Mouse (Mus musculus): ENCODE measurements around the gene Zranb2. TPM values are rescaled to one million over a fixed set of nuclear protein-coding genes. Genes with fewer than 3 reads are reported as not detected.

The Zranb2 gene
- polyA plus RNA-seq, 1 experiment from 2014 or later: 99.2 TPM

DNA sequence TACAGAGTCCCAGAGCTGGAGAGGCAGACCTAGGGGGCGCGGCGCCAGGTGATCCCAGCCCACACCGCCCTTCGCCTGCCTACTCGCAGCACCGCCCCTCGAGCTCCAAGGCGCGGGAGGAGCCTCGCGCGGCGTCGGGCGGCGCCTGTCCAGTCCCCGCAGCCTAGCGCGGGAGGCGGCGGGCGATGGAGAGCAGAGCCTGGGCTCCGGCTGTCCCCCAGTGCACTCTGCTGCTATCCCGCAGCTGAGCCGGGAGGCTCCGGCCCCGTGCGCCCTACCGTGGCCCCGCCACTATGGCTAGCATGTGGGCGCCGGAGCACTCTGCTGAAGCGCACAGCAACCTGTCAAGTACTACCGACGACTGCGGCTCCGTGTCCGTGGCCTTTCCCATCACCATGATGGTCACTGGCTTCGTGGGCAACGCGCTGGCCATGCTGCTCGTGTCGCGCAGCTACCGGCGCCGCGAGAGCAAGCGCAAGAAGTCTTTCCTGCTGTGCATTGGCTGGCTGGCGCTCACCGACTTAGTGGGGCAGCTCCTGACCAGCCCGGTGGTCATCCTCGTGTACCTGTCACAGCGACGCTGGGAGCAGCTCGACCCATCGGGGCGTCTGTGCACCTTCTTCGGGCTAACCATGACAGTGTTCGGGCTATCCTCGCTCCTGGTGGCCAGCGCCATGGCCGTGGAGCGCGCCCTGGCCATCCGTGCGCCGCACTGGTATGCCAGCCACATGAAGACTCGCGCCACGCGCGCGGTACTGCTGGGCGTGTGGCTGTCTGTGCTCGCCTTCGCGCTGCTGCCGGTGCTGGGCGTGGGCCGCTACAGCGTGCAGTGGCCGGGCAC is 33.0 kb downstream of the Zranb2 start, which contains the start of gene Ptger3:
Ptger3 (plus strand) TSS at position 168 of the 841 bp plus-strand sequence.
- ATAC-seq (ENCODE audit: insufficient read depth) (peak; percentile 81), DNase-seq (peak; percentile 69)
- H3K4me2 ChIP-seq: peak within 1 kb of the TSS; percentile 94
- peaks cover 26% of the 10 kb centered on the region for H3K27me3 ChIP-seq (ENCODE audit: insufficient read depth, low read length)
- peak within 1 kb of the TSS; percentile 36; the same call in 1 of the 2 replicates for H3K9ac ChIP-seq
- no peaks in the 10 kb centered on the region for H3K36me3 ChIP-seq (ENCODE audit: insufficient read depth)
- H3K27ac ChIP-seq (ENCODE audit: low read depth): no peak within 1 kb of the TSS
- H3K4me1 ChIP-seq (ENCODE audit: insufficient read depth): peaks cover 5% of the 10 kb centered on the region; the same call in 1 of the 2 replicates
- peak within 1 kb of the TSS; percentile 50 for H3K4me3 ChIP-seq (ENCODE audit: low read depth, low read length)
- TF ChIP-seq CTCF (IDR thresholded peaks at IDR 0.05; ENCODE audit: low read depth): no peak
- under 1% methylated on average over 84 of the region's 84 CpGs for WGBS
- H3K9me3 ChIP-seq (ENCODE audit: low read depth, low read length): no peaks in the 10 kb centered on the region

DNA sequence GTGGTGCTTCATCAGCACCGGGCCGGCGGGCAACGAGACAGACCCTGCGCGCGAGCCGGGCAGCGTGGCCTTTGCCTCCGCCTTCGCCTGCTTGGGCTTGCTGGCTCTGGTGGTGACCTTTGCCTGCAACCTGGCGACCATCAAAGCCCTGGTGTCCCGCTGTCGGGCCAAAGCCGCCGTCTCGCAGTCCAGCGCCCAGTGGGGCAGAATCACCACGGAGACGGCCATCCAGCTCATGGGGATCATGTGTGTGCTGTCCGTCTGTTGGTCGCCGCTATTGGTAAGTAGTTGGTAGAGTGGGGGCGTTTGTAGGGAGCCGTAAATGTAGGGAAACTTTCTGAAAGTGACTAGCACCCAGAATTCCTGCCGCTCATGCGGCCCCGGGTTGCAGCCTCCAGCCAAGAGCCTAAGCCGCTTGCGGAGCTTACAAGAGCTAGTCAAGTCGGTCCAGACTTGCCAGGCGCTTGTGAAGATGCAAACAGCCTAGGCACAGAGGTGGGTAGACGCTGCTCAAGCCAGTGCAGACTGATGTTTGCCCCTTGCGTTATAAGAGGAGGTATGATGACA is 33.7 kb downstream of the Zranb2 start:
- Histone ChIP-seq H3K36me3 (ENCODE audit: insufficient read depth) (no peaks in the 10 kb centered on the region), H3K27me3 (ENCODE audit: insufficient read depth, low read length) (peaks cover 26% of the 10 kb centered on the region), H3K4me3 (ENCODE audit: low read depth, low read length) (peak overlapping the region; percentile 50), H3K27ac (ENCODE audit: low read depth) (no peak overlapping the region), H3K4me1 (ENCODE audit: insufficient read depth) (peaks cover 5% of the 10 kb centered on the region; the same call in 1 of the 2 replicates), H3K9me3 (ENCODE audit: low read depth, low read length) (no peaks in the 10 kb centered on the region), H3K4me2 (peak overlapping the region; percentile 94), H3K9ac (peak overlapping the region; percentile 26; the same call in 1 of the 2 replicates)
- whole genome bisulfite sequencing: 2% methylated on average over 34 of the region's 34 CpGs
- DNase-seq (peak; percentile 39), ATAC-seq (ENCODE audit: insufficient read depth) (peak; percentile 42)
- TF ChIP-seq CTCF (IDR thresholded peaks at IDR 0.05; ENCODE audit: low read depth): no peak

DNA sequence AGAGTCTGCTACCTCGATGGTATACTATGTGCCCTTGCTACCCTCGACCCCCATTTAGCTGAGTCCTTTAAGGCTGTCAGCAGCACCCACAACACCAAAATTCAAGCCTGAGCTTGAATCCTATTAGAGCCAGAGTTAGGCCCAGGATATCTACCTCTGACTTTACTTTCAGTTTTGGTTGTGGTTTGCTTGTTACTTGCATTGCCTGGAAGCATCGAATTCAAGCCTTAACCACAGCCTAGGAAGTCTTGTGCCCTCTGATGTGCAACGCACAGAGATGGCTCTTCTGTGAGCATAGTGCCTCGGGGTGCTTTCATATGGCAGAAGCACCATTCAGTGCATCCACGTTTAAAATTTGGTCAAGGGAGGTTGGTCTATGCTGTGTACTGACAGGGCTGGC is 38.1 kb downstream of the Zranb2 start:
- no peak overlapping the region for H3K27ac ChIP-seq (ENCODE audit: low read depth)
- H3K4me1 ChIP-seq (ENCODE audit: insufficient read depth): peaks cover 3% of the 10 kb centered on the region; the same call in 1 of the 2 replicates
- DNase-seq: no peak
- WGBS: 79% methylated on average over 6 of the region's 6 CpGs
- ATAC-seq (ENCODE audit: insufficient read depth): no peak
- H3K36me3 ChIP-seq (ENCODE audit: insufficient read depth): no peaks in the 10 kb centered on the region
- no peak overlapping the region for H3K9ac ChIP-seq
- no peak overlapping the region for H3K4me2 ChIP-seq
- no peaks in the 10 kb centered on the region for H3K9me3 ChIP-seq (ENCODE audit: low read depth, low read length)
- no peak for TF ChIP-seq CTCF (IDR thresholded peaks at IDR 0.05; ENCODE audit: low read depth)
- no peak overlapping the region for H3K4me3 ChIP-seq (ENCODE audit: low read depth, low read length)
- H3K27me3 ChIP-seq (ENCODE audit: insufficient read depth, low read length): peaks cover 15% of the 10 kb centered on the region

DNA sequence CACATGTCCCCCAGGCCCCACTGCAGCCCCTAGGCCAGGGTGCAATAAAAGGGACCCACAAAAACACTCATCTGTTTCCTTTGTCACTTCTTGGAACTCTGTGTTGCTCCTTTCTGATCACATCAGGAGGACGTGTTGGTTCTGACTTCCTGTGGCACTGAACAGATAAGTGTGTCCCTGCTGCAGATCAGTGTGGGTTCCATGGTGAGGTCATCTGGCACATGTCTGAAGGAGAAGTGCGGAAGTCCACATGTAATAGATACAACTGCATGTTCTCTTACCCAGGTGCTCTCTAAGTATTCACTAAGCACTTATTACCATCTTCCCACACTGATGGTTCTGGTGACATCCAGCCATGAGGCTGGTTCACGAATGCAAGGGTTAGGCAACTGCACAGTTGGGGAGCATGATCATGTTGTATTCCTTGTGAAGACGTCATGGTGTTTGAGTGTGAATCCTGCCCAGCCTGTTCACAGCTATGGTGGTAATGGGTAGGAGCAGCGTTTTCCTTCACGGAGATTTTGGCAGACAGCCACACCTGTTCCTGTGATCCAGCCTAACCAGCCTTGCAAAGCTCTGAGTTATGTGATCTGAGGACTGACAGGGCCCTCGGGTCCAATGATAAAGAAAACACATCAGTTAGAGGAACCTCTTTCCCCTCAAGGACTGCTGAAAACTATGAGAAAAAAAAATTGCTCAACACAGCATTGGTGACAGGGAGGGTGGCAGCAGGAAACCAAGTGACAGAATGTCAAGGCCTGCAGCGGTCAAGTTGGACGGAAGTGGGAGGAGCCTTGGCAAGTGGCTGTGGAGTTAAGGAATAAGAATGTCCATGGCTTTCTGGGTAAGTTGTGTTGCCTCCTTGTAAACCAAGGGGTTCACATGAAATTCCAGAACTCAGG is 41.7 kb downstream of the Zranb2 start:
- Histone ChIP-seq H3K27me3 (ENCODE audit: insufficient read depth, low read length) (no peaks in the 10 kb centered on the region), H3K36me3 (ENCODE audit: insufficient read depth) (no peaks in the 10 kb centered on the region), H3K9me3 (ENCODE audit: low read depth, low read length) (no peaks in the 10 kb centered on the region), H3K4me3 (ENCODE audit: low read depth, low read length) (no peak overlapping the region), H3K4me2 (no peak overlapping the region), H3K4me1 (ENCODE audit: insufficient read depth) (peaks cover 6% of the 10 kb centered on the region; the same call in 1 of the 2 replicates), H3K27ac (ENCODE audit: low read depth) (no peak overlapping the region), H3K9ac (no peak overlapping the region)
- ATAC-seq (ENCODE audit: insufficient read depth): no peak; the same call in 1 of the 2 replicates
- TF ChIP-seq CTCF (IDR thresholded peaks at IDR 0.05; ENCODE audit: low read depth): no peak
- no peak for DNase-seq
- WGBS: 66% methylated on average over 9 of the region's 9 CpGs

DNA sequence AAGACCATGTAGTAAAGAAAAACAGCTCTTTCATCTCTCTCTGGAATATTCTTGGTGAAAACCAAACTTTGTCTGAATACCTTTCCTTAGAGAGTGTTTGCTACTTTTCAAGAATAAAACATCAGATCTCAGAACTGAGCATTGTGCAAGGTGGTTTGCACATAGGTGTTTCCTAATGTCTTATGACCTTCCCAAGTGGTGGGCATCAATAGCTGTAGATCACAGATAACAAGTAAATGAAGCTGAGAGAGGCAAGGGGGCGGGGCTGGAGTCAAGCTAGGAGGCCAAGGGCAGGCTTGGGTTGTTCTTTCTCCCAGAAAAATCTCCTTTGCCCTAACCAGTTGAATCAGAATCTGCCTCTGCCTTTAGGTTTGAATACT is 42.4 kb downstream of the Zranb2 start:
- DNase-seq (no peak), ATAC-seq (ENCODE audit: insufficient read depth) (no peak)
- H3K4me2 ChIP-seq: no peak overlapping the region
- H3K9ac ChIP-seq: no peak overlapping the region
- no peaks in the 10 kb centered on the region for H3K27me3 ChIP-seq (ENCODE audit: insufficient read depth, low read length)
- no peak overlapping the region for H3K4me3 ChIP-seq (ENCODE audit: low read depth, low read length)
- no peak for TF ChIP-seq CTCF (IDR thresholded peaks at IDR 0.05; ENCODE audit: low read depth)
- 75% methylated on average over 1 of the region's 1 CpGs for WGBS
- peaks cover 6% of the 10 kb centered on the region; the same call in 1 of the 2 replicates for H3K4me1 ChIP-seq (ENCODE audit: insufficient read depth)
- H3K27ac ChIP-seq (ENCODE audit: low read depth): no peak overlapping the region
- no peaks in the 10 kb centered on the region for H3K9me3 ChIP-seq (ENCODE audit: low read depth, low read length)
- no peaks in the 10 kb centered on the region for H3K36me3 ChIP-seq (ENCODE audit: insufficient read depth)

DNA sequence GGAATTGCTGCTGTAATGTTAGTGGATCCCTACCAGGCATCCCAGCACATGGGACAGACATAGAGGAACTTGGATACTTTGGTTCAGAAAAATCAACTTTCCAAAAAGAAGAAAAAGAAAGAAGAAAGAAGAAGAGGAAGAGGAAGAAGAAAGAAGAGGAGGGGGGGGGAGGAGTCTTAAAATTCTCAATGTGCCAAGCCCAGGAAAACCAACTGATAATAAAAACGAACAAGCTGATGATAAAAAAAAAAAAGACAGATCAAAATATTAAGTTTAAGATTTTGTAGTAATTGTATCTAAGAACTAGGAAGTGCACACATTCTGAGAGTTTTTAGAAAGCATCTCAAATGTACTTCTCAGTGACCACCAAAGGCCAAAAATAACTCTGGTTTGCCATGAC is 42.9 kb downstream of the Zranb2 start:
- H3K27ac ChIP-seq (ENCODE audit: low read depth): no peak overlapping the region
- no peak for DNase-seq
- no peak for ATAC-seq (ENCODE audit: insufficient read depth)
- H3K9ac ChIP-seq: no peak overlapping the region
- 56% methylated on average over 1 of the region's 1 CpGs for WGBS
- H3K9me3 ChIP-seq (ENCODE audit: low read depth, low read length): no peaks in the 10 kb centered on the region
- peaks cover 6% of the 10 kb centered on the region; the same call in 1 of the 2 replicates for H3K4me1 ChIP-seq (ENCODE audit: insufficient read depth)
- no peak overlapping the region for H3K4me3 ChIP-seq (ENCODE audit: low read depth, low read length)
- H3K36me3 ChIP-seq (ENCODE audit: insufficient read depth): no peaks in the 10 kb centered on the region
- H3K27me3 ChIP-seq (ENCODE audit: insufficient read depth, low read length): no peaks in the 10 kb centered on the region
- no peak overlapping the region for H3K4me2 ChIP-seq
- no peak for TF ChIP-seq CTCF (IDR thresholded peaks at IDR 0.05; ENCODE audit: low read depth)

Measured in lung, embryonic 14.5 days (tissue).